Mouse (Mus musculus) liver, adult 2 months (tissue): ENCODE measurements at regions not wholly inside any gene's neighbourhood (a gene's known extent, or its start where the extent isn't known, plus 50 kb on each side); places are given as distances from the start of the nearest gene placed in this dataset.

Source experiments
- CTCF ChIP-seq: fragments of 200-500 bp; IDR thresholded peaks from 2 replicates; pipeline ENCODE4 v1.5.1; 2011; ENCODE audit warnings: low read depth, low read length, control low read depth
- POLR2A ChIP-seq: fragments of 200-500 bp; IDR thresholded peaks from 2 replicates; pipeline ENCODE4 v1.6.1; 2011; ENCODE audit warnings: low read length, control low read depth; ENCODE audit not compliant: insufficient read depth; ENCODE audit errors: extremely low read depth

- TF ChIP-seq CTCF (no peak), POLR2A (no peak)
These were observed 230.7 kb upstream of the Gm21798 start for GRCm38 (mm10) chr15:64586776-64587175.
